Mouse (Mus musculus): ENCODE results near the gene Olfr1040.
"Not testable (repeated sequence)": the region's sequence is repeated elsewhere in the genome, so short reads cannot be mapped to it uniquely, and the experiment has no call there.

Gene Olfr1040

GRCm38 (mm10) chr2:86146632-86147031, at the start of gene Olfr1040:
Gene Olfr1040 (minus strand): TSS chr2:86146732.
- no peak for DNase-seq (ENCODE audit: low read depth)

GRCm38 (mm10) chr2:86195863-86196262, 49.3 kb upstream of the Olfr1040 start:
- DNase-seq (ENCODE audit: low read depth) = no peak

- DNase-seq (ENCODE audit: low read depth) = no peak
These were observed 39.1 kb upstream of the Olfr1040 start, which contains the start of gene Olfr52 for GRCm38 (mm10) chr2:86185583-86185982. Gene Olfr52 (minus strand): TSS chr2:86185683.

- DNase-seq (ENCODE audit: low read depth) = no peak
These were observed 33.4 kb upstream of the Olfr1040 start for GRCm38 (mm10) chr2:86179950-86180349.

GRCm38 (mm10) chr2:86177720-86178119, 31.2 kb upstream of the Olfr1040 start, which contains the start of gene Olfr1044:
Gene Olfr1044 (minus strand): TSS chr2:86177820.
- DNase-seq (ENCODE audit: low read depth) = no peak

- not testable (repeated sequence) for DNase-seq (ENCODE audit: low read depth)
These were observed 28.9 kb upstream of the Olfr1040 start for GRCm38 (mm10) chr2:86175422-86175821.

GRCm38 (mm10) chr2:86167422-86167821, 20.9 kb upstream of the Olfr1040 start, which contains the start of gene Olfr1043:
Gene Olfr1043 (minus strand): TSS chr2:86167522.
- DNase-seq (ENCODE audit: low read depth) = no peak

GRCm38 (mm10) chr2:86161738-86162137, 15.2 kb upstream of the Olfr1040 start, which contains the start of gene Olfr1042:
Gene Olfr1042 (minus strand): TSS chr2:86161838.
- no peak for DNase-seq (ENCODE audit: low read depth)

- DNase-seq (ENCODE audit: low read depth) = no peak
These were observed 10.7 kb downstream of the Olfr1040 start, which contains the start of gene Olfr1039 for GRCm38 (mm10) chr2:86135828-86136227. Gene Olfr1039 (minus strand): TSS chr2:86135928.

Measured in induced T-regulatory cell, adult 2 months (primary cell).